Mouse (Mus musculus) liver, embryonic 14.5 days (tissue): ENCODE measurements around the gene Cd9. TPM values are rescaled to one million over a fixed set of nuclear protein-coding genes. Genes with fewer than 3 reads are reported as not detected.
A peak's percentile ranks its signal among the peaks of the same experiment; 100 is the strongest.

Experiments used
- ATAC-seq: fragments of 200-750 bp; cut with Nextera tagmentation; 2 replicates; pipeline ENCODE4 v1.8.0; 2017; ENCODE audit warnings: moderate number of reproducible peaks, mild to moderate bottlenecking, moderate library complexity; ENCODE audit not compliant: insufficient read depth
- DNase-seq, 3 experiments: peaks; one replicate each; pipeline ENCODE4 v3.0.0-alpha.2; 2012 to 2013; ENCODE audit warnings: low read depth in 3 of 3, low spot score in 3 of 3
- H3K27ac ChIP-seq: fragments of 300-500 bp; sonication (generic); 2 replicates; pipeline ENCODE4 v1.5.1; 2014; ENCODE audit warnings: moderate library complexity, mild to moderate bottlenecking, control low read depth, inconsistent platforms
- H3K27me3 ChIP-seq: fragments of 300-500 bp; sonication (generic); 2 replicates; pipeline ENCODE4 v1.6.1; 2014; ENCODE audit warnings: mild to moderate bottlenecking, low read length, moderate library complexity; ENCODE audit not compliant: control insufficient read depth, insufficient read depth
- H3K36me3 ChIP-seq: fragments of 300-500 bp; sonication (generic); replicated peaks from 2 replicates; pipeline ENCODE4 v1.6.1; 2014; ENCODE audit warnings: low read depth; ENCODE audit not compliant: control insufficient read depth, insufficient read depth
- H3K4me1 ChIP-seq, 2 experiments: fragments of 200-500 bp in 1 of 2; fragments of 300-500 bp in 1 of 2; sonication (generic) in 1 of 2; replicated peaks; 2 replicates each; pipeline ENCODE4 v1.6.1; 2012 to 2014; ENCODE audit warnings: antibody characterized with exemption in 1 of 2, inconsistent platforms in 1 of 2, low read length in 1 of 2; ENCODE audit not compliant: control insufficient read depth in 2 of 2, insufficient read depth in 2 of 2
- H3K4me2 ChIP-seq: fragments of 300-500 bp; sonication (generic); 2 replicates; pipeline ENCODE4 v1.6.1; 2014; ENCODE audit warnings: low read depth, mild to moderate bottlenecking, control low read depth, moderate library complexity
- H3K4me3 ChIP-seq, 2 experiments: fragments of 200-500 bp in 1 of 2; fragments of 300-500 bp in 1 of 2; sonication (generic) in 1 of 2; 2 replicates each; pipeline ENCODE4 v1.5.1; 2012 to 2014; ENCODE audit warnings: low read depth in 2 of 2, low read length in 2 of 2, mild to moderate bottlenecking in 2 of 2, control low read depth in 1 of 2, inconsistent platforms in 1 of 2, moderate library complexity in 1 of 2; ENCODE audit not compliant: insufficient read depth in 1 of 2
- H3K9ac ChIP-seq: fragments of 300-500 bp; sonication (generic); replicated peaks from 2 replicates; pipeline ENCODE4 v1.6.1; 2014; ENCODE audit warnings: mild to moderate bottlenecking, control low read depth, moderate library complexity
- H3K9me3 ChIP-seq: fragments of 300-500 bp; sonication (generic); 2 replicates; pipeline ENCODE4 v1.6.1; 2016; ENCODE audit warnings: low read length, mixed read lengths; ENCODE audit not compliant: control insufficient read depth
- CTCF ChIP-seq: IDR thresholded peaks from 2 replicates; pipeline ENCODE4 v1.5.1; 2016; ENCODE audit warnings: antibody characterized with exemption, low read depth, control low read depth
- EP300 ChIP-seq: IDR thresholded peaks from 2 replicates; pipeline ENCODE4 v1.6.1; 2016; ENCODE audit warnings: antibody characterized with exemption, low read depth
- WGBS: fragments of 180-500 bp; shearing (Covaris S2); extraction: QIAGEN DNeasy Blood & Tissue Kit; methylation state at CpG from one replicate; pipeline ENCODE4 v1.1.7; 2014; ENCODE audit not compliant: insufficient replicate concordance; 5-methylcytosine and 5-hydroxymethylcytosine counted together
- polyA plus RNA-seq, 2 experiments: library from polyadenylated mRNA; depleted of rRNA in 1 of 2; stranded (reverse) in 1 of 2; unstranded in 1 of 2; fragments of >200 nt; fragmentation: Nextera tagmentation in 1 of 2; extraction: Ambion mirVana in 1 of 2; gene quantifications; 2 replicates each; pipeline versions ENCODE4 v1.2.1 to v1.2.3; 2012 to 2014

Gene Cd9
- polyA plus RNA-seq, 2 experiments: 62.6 to 96.8 TPM

GRCm38 (mm10) chr6:125426383-125427360, 67.9 kb downstream of the Cd9 start:
- DNase-seq: peak; percentile 50 to 66 (median 53)
- TF ChIP-seq EP300: no peak
- TF ChIP-seq CTCF: peak; percentile 96
- Histone ChIP-seq H3K9me3 (no peaks in the 10 kb centered on the region), H3K9ac (peak overlapping the region; percentile 39), H3K4me3 (peak overlapping the region; percentile 23 to 40), H3K36me3 (no peaks in the 10 kb centered on the region), H3K4me2 (peak overlapping the region; percentile 65), H3K27me3 (no peaks in the 10 kb centered on the region), H3K27ac (no peak overlapping the region), H3K4me1 (peaks cover 0 to 14% of the 10 kb centered on the region in 2 experiments; a peak in 2 of 4 replicates)
- WGBS: 1% methylated on average over 25 of the region's 25 CpGs
- ATAC-seq: peak; percentile 80

DNA sequence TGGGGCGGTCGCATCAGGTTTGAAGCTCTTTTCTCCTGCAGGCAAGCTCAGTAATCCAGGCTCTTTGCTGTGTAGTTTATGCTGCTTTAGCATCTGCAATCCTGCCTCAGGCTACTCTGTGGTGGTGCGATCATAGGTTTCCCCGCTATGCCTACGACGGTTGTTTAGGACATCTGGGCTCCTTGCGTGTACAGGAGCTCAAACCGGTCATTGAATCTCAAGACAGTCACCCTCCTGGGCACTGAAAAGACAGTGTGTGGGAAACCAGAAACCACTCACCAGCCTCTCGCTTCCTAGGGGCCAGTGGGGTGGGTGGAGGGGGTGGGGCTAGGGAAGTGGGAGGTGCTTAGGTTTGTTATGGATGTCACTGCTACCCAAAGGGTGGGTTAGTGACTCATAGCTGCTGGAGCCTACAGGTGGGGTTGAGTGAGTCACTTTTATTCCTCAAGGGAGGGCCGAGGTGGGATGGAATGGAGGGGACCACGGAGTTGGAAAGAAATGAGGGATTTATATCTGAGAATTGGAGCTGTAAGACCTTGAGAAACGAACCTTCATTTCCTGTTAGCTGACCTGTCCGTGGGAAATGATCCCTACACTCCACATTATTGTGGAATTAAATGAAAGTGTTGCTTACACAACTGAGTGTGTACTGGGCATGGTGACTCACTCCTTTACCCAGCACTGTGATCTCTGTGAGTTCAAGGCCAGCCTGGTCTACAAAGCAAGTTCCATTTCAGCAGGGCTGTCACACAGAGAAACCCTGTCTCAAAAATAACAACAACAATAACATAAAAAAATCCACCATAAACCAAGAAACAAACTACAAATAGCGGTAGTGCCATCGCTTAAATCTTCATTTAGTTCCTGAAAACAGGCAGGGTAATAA, 69.1 kb downstream of the Cd9 start:
- ATAC-seq (no peak), DNase-seq (no peak)
- no peak overlapping the region for H3K4me2 ChIP-seq
- H3K36me3 ChIP-seq: no peaks in the 10 kb centered on the region
- H3K9ac ChIP-seq: no peak overlapping the region
- H3K27ac ChIP-seq: no peak overlapping the region
- WGBS: 31% methylated on average over 15 of the region's 15 CpGs
- TF ChIP-seq EP300 (no peak), CTCF (no peak)
- no peak overlapping the region for H3K4me3 ChIP-seq
- H3K4me1 ChIP-seq: peaks cover 0 to 14% of the 10 kb centered on the region in 2 experiments; a peak in 2 of 4 replicates
- H3K27me3 ChIP-seq: no peaks in the 10 kb centered on the region
- H3K9me3 ChIP-seq: no peaks in the 10 kb centered on the region

DNA sequence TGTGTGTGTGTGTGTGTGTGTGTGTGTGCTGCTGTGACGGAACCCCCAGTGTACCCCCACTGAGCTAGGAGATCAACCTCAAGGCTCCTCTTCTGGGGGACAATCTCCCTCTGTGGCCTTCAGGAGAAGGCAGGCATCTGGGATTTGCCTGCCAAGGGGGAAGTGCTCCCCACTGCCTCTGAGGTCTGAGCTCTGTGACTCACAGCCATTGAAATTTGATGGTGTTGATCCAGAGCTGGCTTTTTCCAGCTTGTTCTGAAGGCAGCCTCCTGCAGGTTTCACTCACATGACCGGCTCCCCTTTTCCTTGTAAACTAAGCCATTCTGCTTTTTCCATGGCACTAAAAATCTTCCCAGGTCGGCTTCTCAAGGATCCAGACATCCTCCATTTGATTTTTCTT, 70.4 kb downstream of the Cd9 start:
- no peak for TF ChIP-seq EP300
- no peak for TF ChIP-seq CTCF
- Histone ChIP-seq H3K4me1 (peaks cover 0 to 11% of the 10 kb centered on the region in 2 experiments; a peak in 2 of 4 replicates), H3K27me3 (no peaks in the 10 kb centered on the region), H3K27ac (no peak overlapping the region), H3K9me3 (no peaks in the 10 kb centered on the region), H3K36me3 (no peaks in the 10 kb centered on the region), H3K4me2 (no peak overlapping the region), H3K4me3 (no peak overlapping the region), H3K9ac (no peak overlapping the region)
- no peak for DNase-seq
- no peak for ATAC-seq
- WGBS: 61% methylated on average over 3 of the region's 3 CpGs

- DNase-seq (no peak), ATAC-seq (no peak)
- H3K36me3 ChIP-seq: no peaks in the 10 kb centered on the region
- H3K9me3 ChIP-seq: no peaks in the 10 kb centered on the region
- peaks cover 0 to 11% of the 10 kb centered on the region in 2 experiments; a peak in 2 of 4 replicates for H3K4me1 ChIP-seq
- no peak overlapping the region for H3K4me2 ChIP-seq
- no peak overlapping the region for H3K9ac ChIP-seq
- no peak overlapping the region for H3K4me3 ChIP-seq
- WGBS: 63% methylated on average over 13 of the region's 13 CpGs
- no peaks in the 10 kb centered on the region for H3K27me3 ChIP-seq
- TF ChIP-seq EP300: no peak
- TF ChIP-seq CTCF: no peak
- H3K27ac ChIP-seq: no peak overlapping the region
Measured at GRCm38 (mm10) chr6:125423507-125423906, 71.1 kb downstream of the Cd9 start.
